Comparison of ENCODE assay signal across 10 mouse cellular contexts in genomic region chr9:65404331-65405183, GRCm38 (mm10). TPM values are rescaled to one million over a fixed set of nuclear protein-coding genes. Genes with fewer than 3 reads are reported as not detected.
DNase-seq lines count a peak whose midpoint lies in the region; ATAC-seq lines count a peak whose summit lies in the region.
"Had no signal": no experiment of that assay in that cellular context is flagged by ENCODE, and none has a peak within 500 bp of the region (broad histone marks: within the 10 kb centered on the region; RNA-seq: fewer than 3 reads in every experiment).

No protein-coding gene starts in this region.

- no peaks in the 10 kb centered on the region for H3K27me3 ChIP-seq in liver, embryonic 11.5 days (replicated peaks; ENCODE audit: control insufficient read depth, insufficient read depth, low read length)

- no peak overlapping the region for H3K4me2 ChIP-seq in liver, embryonic 11.5 days

- no peak overlapping the region for H3K4me3 ChIP-seq in liver, embryonic 11.5 days (ENCODE audit: low read depth, low read length)

- 68% methylated on average over 15 of the region's 15 CpGs for WGBS in liver, embryonic 11.5 days

- H3K36me3 ChIP-seq in liver, embryonic 11.5 days (ENCODE audit: control insufficient read depth, insufficient read depth, low read length): no peaks in the 10 kb centered on the region

- H3K9ac ChIP-seq in liver, embryonic 11.5 days (ENCODE audit: low read depth, low read length): no peak overlapping the region

- peak; percentile 56 for DNase-seq in MEL-GATA-1-ER (ENCODE audit: extremely low read depth, low read depth)
- peak; percentile 92 to 94 for DNase-seq in adrenal gland, adult (ENCODE audit: inconsistent age in 2 of 2, low spot score in 1 of 2)
- DNase-seq in heart, postnatal 25 days (ENCODE audit: low spot score): peak; percentile 80
- DNase-seq in left cerebral cortex, adult 8-10 months (ENCODE audit: low spot score in 2 of 2): peak; percentile 41 to 46
- peak; percentile 58 for DNase-seq in right cerebral cortex, postnatal 25 days
- DNase-seq in liver, embryonic 11.5 days (ENCODE audit: low spot score): no peak

- intact Hi-C loops in heart, postnatal 25 days (cut with DNase I): no loop called here

- H3K9me3 ChIP-seq in liver, embryonic 11.5 days (ENCODE audit: control insufficient read depth, low read length): no peaks in the 10 kb centered on the region

- H3K4me1 ChIP-seq in liver, embryonic 11.5 days (replicated peaks; ENCODE audit: control insufficient read depth, insufficient read depth, low read length): no peaks in the 10 kb centered on the region

- peak; percentile 50; the same call in 1 of the 2 replicates for ATAC-seq in frontal cortex, adult (ENCODE audit: low TSS enrichment)
- no peak for ATAC-seq in liver, embryonic 11.5 days (replicated peaks; ENCODE audit: low FRiP score)

- no peak overlapping the region for H3K27ac ChIP-seq in liver, embryonic 11.5 days (ENCODE audit: low read depth, low read length)

RNA-seq across cellular contexts. Expression of gene Rasl12, which starts 6.3 kb away (rescaled TPM):
- total RNA-seq in heart, postnatal 25 days (2021): 1 to 10 TPM; 6.4 to 8.8 TPM
- 1 to 10 TPM; 2.1 to 3.4 (median 3.2) TPM for total RNA-seq in left cerebral cortex, adult 8-10 months (2022)
- 1.4 TPM in 2 replicates for polyA plus RNA-seq in liver, embryonic 11.5 days (2014; fragmentation: Nextera tagmentation; extraction: Ambion mirVana)

RNA-seq across cellular contexts. Expression of gene Kbtbd13, which starts 13.1 kb away (rescaled TPM):
- 1 to 10 TPM; 2.6 to 3.1 TPM for total RNA-seq in heart, postnatal 25 days (2021)
- total RNA-seq in left cerebral cortex, adult 8-10 months (2022): under 1 TPM in 3 of 4 experiments, not detected in 1; 0.11 to 0.32 (median 0.12) TPM
- polyA plus RNA-seq in liver, embryonic 11.5 days (2014; fragmentation: Nextera tagmentation; extraction: Ambion mirVana): 0.43 and 0.81 TPM in 2 replicates

RNA-seq across cellular contexts. Expression of gene Slc51b, which starts 18.2 kb away (rescaled TPM):
- not detected for total RNA-seq in heart, postnatal 25 days (2021)
- total RNA-seq in left cerebral cortex, adult 8-10 months (2022): not detected
- not detected in 2 replicates for polyA plus RNA-seq in liver, embryonic 11.5 days (2014; fragmentation: Nextera tagmentation; extraction: Ambion mirVana)
- polyA plus RNA-seq: cortical plate, adult 2 months; stomach, embryonic 14.5 days had no signal

RNA-seq across cellular contexts. Expression of gene Mtfmt, which starts 31.0 kb away (rescaled TPM):
- 1 to 10 TPM; 5.7 to 6.4 TPM for total RNA-seq in heart, postnatal 25 days (2021)
- total RNA-seq in left cerebral cortex, adult 8-10 months (2022): 10 to 100 TPM; 16.4 to 20.5 (median 16.9) TPM
- polyA plus RNA-seq in liver, embryonic 11.5 days (2014; fragmentation: Nextera tagmentation; extraction: Ambion mirVana): 20.2 and 20.3 TPM in 2 replicates

RNA-seq across cellular contexts. Expression of gene Ubap1l, which starts 43.7 kb away (rescaled TPM):
- under 1 TPM; 0.20 to 0.39 TPM for total RNA-seq in heart, postnatal 25 days (2021)
- total RNA-seq in left cerebral cortex, adult 8-10 months (2022): 1 to 10 TPM; 4.0 to 5.0 (median 4.7) TPM
- polyA plus RNA-seq in liver, embryonic 11.5 days (2014; fragmentation: Nextera tagmentation; extraction: Ambion mirVana): 0.19 and 0.30 TPM in 2 replicates
- polyA plus RNA-seq: liver, embryonic 16.5 days had no signal
